Mouse (Mus musculus) neural tube, embryonic 11.5 days (tissue): Measurements from ENCODE around the gene 1600002K03Rik. TPM values are rescaled to one million over a fixed set of nuclear protein-coding genes. Genes with fewer than 3 reads are reported as not detected.

ENCODE experiments used
- ATAC-seq: fragments of 200-750 bp; cut with Nextera tagmentation; 2 replicates; pipeline ENCODE4 v1.8.0; 2017; ENCODE audit warnings: moderate number of reproducible peaks, mild to moderate bottlenecking, moderate TSS enrichment, moderate library complexity; ENCODE audit not compliant: insufficient read depth, low FRiP score, low TSS enrichment
- DNase-seq: peaks from one replicate; pipeline ENCODE4 v3.0.0-alpha.2; 2015; ENCODE audit warnings: low spot score
- H3K27ac ChIP-seq: fragments of 300-500 bp; sonication (generic); 2 replicates; pipeline ENCODE4 v1.5.1; 2014; ENCODE audit warnings: low read depth, mild to moderate bottlenecking, low read length
- H3K27me3 ChIP-seq: fragments of 300-500 bp; sonication (generic); 2 replicates; pipeline ENCODE4 v1.6.1; 2014; ENCODE audit warnings: mild to moderate bottlenecking, low read length, mixed read lengths; ENCODE audit not compliant: control insufficient read depth, insufficient read depth
- H3K36me3 ChIP-seq: fragments of 300-500 bp; sonication (generic); 2 replicates; pipeline ENCODE4 v1.6.1; 2014; ENCODE audit warnings: mild to moderate bottlenecking, low read length, moderate library complexity, mixed read lengths; ENCODE audit not compliant: control insufficient read depth, insufficient read depth
- H3K4me1 ChIP-seq: fragments of 300-500 bp; sonication (generic); 2 replicates; pipeline ENCODE4 v1.6.1; 2014; ENCODE audit warnings: low read length, mixed read lengths; ENCODE audit not compliant: control insufficient read depth, insufficient read depth
- H3K4me2 ChIP-seq: fragments of 300-500 bp; sonication (generic); 2 replicates; pipeline ENCODE4 v1.6.1; 2014; ENCODE audit warnings: low read depth, mild to moderate bottlenecking, moderate library complexity
- H3K4me3 ChIP-seq: fragments of 300-500 bp; sonication (generic); 2 replicates; pipeline ENCODE4 v1.5.1; 2014; ENCODE audit warnings: low read depth, low read length
- H3K9ac ChIP-seq: fragments of 300-500 bp; sonication (generic); 2 replicates; pipeline ENCODE4 v1.6.1; 2014; ENCODE audit warnings: mild to moderate bottlenecking, low read length
- H3K9me3 ChIP-seq: fragments of 300-500 bp; sonication (generic); 2 replicates; pipeline ENCODE4 v1.6.1; 2016; ENCODE audit warnings: low read length; ENCODE audit not compliant: control insufficient read depth
- WGBS: fragments of 180-500 bp; shearing (Covaris S2); extraction: QIAGEN DNeasy Blood & Tissue Kit; methylation state at CpG from one replicate; pipeline ENCODE4 v1.1.7; 2014; 5-methylcytosine and 5-hydroxymethylcytosine counted together
- polyA plus RNA-seq: library from polyadenylated mRNA; unstranded; fragments of >200 nt; fragmentation: Nextera tagmentation; extraction: Ambion mirVana; gene quantifications from 2 replicates; pipeline ENCODE4 v1.2.1, GENCODE M21; 2014

Gene 1600002K03Rik
- polyA plus RNA-seq, 1 experiment from 2014 or later = 10.8 TPM

- no peak for ATAC-seq
- H3K27ac ChIP-seq = peak overlapping the region; percentile 85
- no peaks in the 10 kb centered on the region for H3K9me3 ChIP-seq
- peak overlapping the region; percentile 33 for H3K4me3 ChIP-seq
- H3K36me3 ChIP-seq = peaks cover 18% of the 10 kb centered on the region
- peak overlapping the region; percentile 44 for H3K9ac ChIP-seq
- peak overlapping the region; percentile 48 for H3K4me2 ChIP-seq
- H3K4me1 ChIP-seq = peaks cover 53% of the 10 kb centered on the region
- H3K27me3 ChIP-seq = no peaks in the 10 kb centered on the region
- WGBS = 1% methylated on average over 33 of the region's 33 CpGs
- peak; percentile 58 for DNase-seq
Observed at GRCm38 (mm10) chr10:80160455-80161371, 12.0 kb upstream of the 1600002K03Rik start.

GRCm38 (mm10) chr10:80161522-80162242, 11.1 kb upstream of the 1600002K03Rik start:
- H3K27ac ChIP-seq = peak overlapping the region; percentile 85
- WGBS = 9% methylated on average over 6 of the region's 7 CpGs
- DNase-seq = peak; percentile 60
- H3K36me3 ChIP-seq = peaks cover 8% of the 10 kb centered on the region
- H3K4me2 ChIP-seq = peak overlapping the region; percentile 48
- peaks cover 55% of the 10 kb centered on the region for H3K4me1 ChIP-seq
- no peak overlapping the region for H3K9ac ChIP-seq
- no peaks in the 10 kb centered on the region for H3K9me3 ChIP-seq
- peak overlapping the region; percentile 26 for H3K4me3 ChIP-seq
- no peaks in the 10 kb centered on the region for H3K27me3 ChIP-seq
- ATAC-seq = no peak

GRCm38 (mm10) chr10:80162243-80162608, 10.5 kb upstream of the 1600002K03Rik start:
- peak overlapping the region; percentile 85 for H3K27ac ChIP-seq
- peaks cover 3% of the 10 kb centered on the region for H3K36me3 ChIP-seq
- no peaks in the 10 kb centered on the region for H3K27me3 ChIP-seq
- H3K4me2 ChIP-seq = no peak overlapping the region
- no peak for ATAC-seq
- no peaks in the 10 kb centered on the region for H3K9me3 ChIP-seq
- 84% methylated on average over 3 of the region's 3 CpGs for WGBS
- H3K4me3 ChIP-seq = no peak overlapping the region
- no peak overlapping the region for H3K9ac ChIP-seq
- DNase-seq = no peak
- peaks cover 56% of the 10 kb centered on the region for H3K4me1 ChIP-seq

- Histone ChIP-seq H3K27ac (peak overlapping the region; percentile 85; the same call in 1 of the 2 replicates), H3K36me3 (no peaks in the 10 kb centered on the region), H3K9ac (0 out of 2 replicates have a peak overlapping the region, but pooled peaks have one; percentile 6), H3K4me3 (0 out of 2 replicates have a peak overlapping the region, but pooled peaks have one; percentile 3), H3K9me3 (no peaks in the 10 kb centered on the region), H3K4me2 (no peak overlapping the region), H3K27me3 (no peaks in the 10 kb centered on the region), H3K4me1 (peaks cover 50% of the 10 kb centered on the region)
- ATAC-seq (no peak), DNase-seq (no peak)
- 76% methylated on average over 6 of the region's 6 CpGs for WGBS
Observed at GRCm38 (mm10) chr10:80162716-80163299, 9.9 kb upstream of the 1600002K03Rik start.

GRCm38 (mm10) chr10:80163721-80164120, 9.0 kb upstream of the 1600002K03Rik start:
- H3K4me3 ChIP-seq = no peak overlapping the region
- H3K36me3 ChIP-seq = no peaks in the 10 kb centered on the region
- H3K9me3 ChIP-seq = no peaks in the 10 kb centered on the region
- DNase-seq (no peak), ATAC-seq (no peak)
- H3K9ac ChIP-seq = no peak overlapping the region
- H3K27ac ChIP-seq = no peak overlapping the region
- WGBS = 79% methylated on average over 8 of the region's 8 CpGs
- H3K4me1 ChIP-seq = peaks cover 45% of the 10 kb centered on the region
- H3K4me2 ChIP-seq = no peak overlapping the region
- H3K27me3 ChIP-seq = no peaks in the 10 kb centered on the region

- Histone ChIP-seq H3K4me2 (peak overlapping the region; percentile 84), H3K4me1 (peaks cover 46% of the 10 kb centered on the region), H3K9me3 (no peaks in the 10 kb centered on the region), H3K4me3 (peak overlapping the region; percentile 27), H3K27ac (0 out of 2 replicates have a peak overlapping the region, but pooled peaks have one; percentile 11), H3K27me3 (no peaks in the 10 kb centered on the region), H3K36me3 (no peaks in the 10 kb centered on the region), H3K9ac (peak overlapping the region; percentile 30)
- ATAC-seq (peak; percentile 1; the same call in 1 of the 2 replicates), DNase-seq (no peak)
- WGBS = 11% methylated on average over 42 of the region's 44 CpGs
Observed at GRCm38 (mm10) chr10:80164161-80164997, 8.4 kb upstream of the 1600002K03Rik start.

GRCm38 (mm10) chr10:80164998-80165344, 7.8 kb upstream of the 1600002K03Rik start:
- no peaks in the 10 kb centered on the region for H3K27me3 ChIP-seq
- WGBS = 0% methylated on average over 17 of the region's 17 CpGs
- H3K4me2 ChIP-seq = peak overlapping the region; percentile 84
- H3K9ac ChIP-seq = peak overlapping the region; percentile 30
- peak; percentile 25 for ATAC-seq
- peak; percentile 95 for DNase-seq
- peaks cover 47% of the 10 kb centered on the region for H3K4me1 ChIP-seq
- peak overlapping the region; percentile 27 for H3K4me3 ChIP-seq
- H3K36me3 ChIP-seq = peaks cover 2% of the 10 kb centered on the region
- H3K27ac ChIP-seq = peak overlapping the region; percentile 83
- no peaks in the 10 kb centered on the region for H3K9me3 ChIP-seq
